Mouse (Mus musculus) hindbrain, embryonic 13.5 days (tissue): ENCODE measurements around the gene Pou5f1. TPM values are rescaled to one million over a fixed set of nuclear protein-coding genes. Genes with fewer than 3 reads are reported as not detected.

Experiments
- ATAC-seq: fragments of 200-750 bp; cut with Nextera tagmentation; 2 replicates; pipeline ENCODE4 v1.8.0; 2017; ENCODE audit warnings: moderate TSS enrichment; ENCODE audit not compliant: low FRiP score
- H3K27ac ChIP-seq: fragments of 300-500 bp; sonication (generic); 2 replicates; pipeline ENCODE4 v1.5.1; 2015; ENCODE audit warnings: inconsistent platforms, mild to moderate bottlenecking, moderate library complexity
- H3K27me3 ChIP-seq: fragments of 300-500 bp; sonication (generic); 2 replicates; pipeline ENCODE4 v1.6.1; 2015; ENCODE audit warnings: mild to moderate bottlenecking, inconsistent platforms
- H3K36me3 ChIP-seq: fragments of 300-500 bp; sonication (generic); 2 replicates; pipeline ENCODE4 v1.6.1; 2015; ENCODE audit warnings: mild to moderate bottlenecking, inconsistent platforms
- H3K4me1 ChIP-seq: fragments of 300-500 bp; sonication (generic); replicated peaks from 2 replicates; pipeline ENCODE4 v1.6.1; 2015; ENCODE audit warnings: inconsistent platforms
- H3K4me2 ChIP-seq: fragments of 300-500 bp; sonication (generic); 2 replicates; pipeline ENCODE4 v1.6.1; 2015; ENCODE audit warnings: inconsistent platforms, mild to moderate bottlenecking, moderate library complexity
- H3K4me3 ChIP-seq: fragments of 300-500 bp; sonication (generic); 2 replicates; pipeline ENCODE4 v1.5.1; 2015; ENCODE audit warnings: mild to moderate bottlenecking, inconsistent platforms
- H3K9ac ChIP-seq: fragments of 300-500 bp; sonication (generic); 2 replicates; pipeline ENCODE4 v1.6.1; 2015; ENCODE audit warnings: mild to moderate bottlenecking, inconsistent platforms
- H3K9me3 ChIP-seq: fragments of 300-500 bp; sonication (generic); 2 replicates; pipeline ENCODE4 v1.6.1; 2016; ENCODE audit warnings: inconsistent platforms
- WGBS: fragments of 180-500 bp; shearing (Covaris S2); methylation state at CpG from one replicate; pipeline ENCODE4 v1.1.7; 2015; 5-methylcytosine and 5-hydroxymethylcytosine counted together
- polyA plus RNA-seq: library from polyadenylated mRNA; unstranded; fragments of >200 nt; fragmentation: Nextera tagmentation; extraction: Ambion mirVana; gene quantifications from 2 replicates; pipeline ENCODE4 v1.2.1, GENCODE M21; 2015

The Pou5f1 gene
- polyA plus RNA-seq, 1 experiment from 2014 or later, result not detected

DNA sequence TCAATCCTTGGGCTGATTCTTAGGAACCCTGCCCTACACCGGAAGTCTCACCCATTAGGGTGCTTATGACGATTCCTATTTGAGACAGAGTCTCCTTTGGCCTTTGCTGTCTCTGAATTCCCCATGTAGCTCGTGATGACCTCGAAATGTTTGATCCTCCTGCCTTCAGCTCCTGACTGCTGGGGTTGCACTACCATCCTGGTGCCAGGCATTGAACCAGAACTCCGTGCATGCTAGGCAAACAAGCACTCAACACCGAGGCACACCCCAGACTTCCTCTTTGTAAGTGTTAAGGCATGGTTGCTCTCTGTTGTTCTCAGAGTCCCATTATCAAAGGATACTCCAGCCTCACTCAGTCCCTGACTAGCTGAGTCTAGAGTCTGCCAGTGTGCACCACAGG is 38.2 kb downstream of the Pou5f1 start:
- H3K27ac ChIP-seq, result peak overlapping the region; percentile 35; the same call in 1 of the 2 replicates
- no peaks in the 10 kb centered on the region for H3K27me3 ChIP-seq
- ATAC-seq, result no peak
- H3K4me2 ChIP-seq, result peak overlapping the region; percentile 36; the same call in 1 of the 2 replicates
- peaks cover 26% of the 10 kb centered on the region for H3K4me1 ChIP-seq
- H3K36me3 ChIP-seq, result no peaks in the 10 kb centered on the region
- H3K9me3 ChIP-seq, result no peaks in the 10 kb centered on the region
- 69% methylated on average over 6 of the region's 6 CpGs for WGBS
- no peak overlapping the region for H3K9ac ChIP-seq
- H3K4me3 ChIP-seq, result no peak overlapping the region

- no peak overlapping the region for H3K4me3 ChIP-seq
- no peaks in the 10 kb centered on the region for H3K27me3 ChIP-seq
- WGBS, result 34% methylated on average over 6 of the region's 6 CpGs
- H3K4me2 ChIP-seq, result no peak overlapping the region
- no peak overlapping the region for H3K27ac ChIP-seq
- no peaks in the 10 kb centered on the region for H3K36me3 ChIP-seq
- peak; percentile 36; the same call in 1 of the 2 replicates for ATAC-seq
- H3K4me1 ChIP-seq, result peaks cover 31% of the 10 kb centered on the region
- H3K9ac ChIP-seq, result no peak overlapping the region
- H3K9me3 ChIP-seq, result no peaks in the 10 kb centered on the region
These were observed 38.9 kb downstream of the Pou5f1 start for GRCm38 (mm10) chr17:35544680-35545079.

GRCm38 (mm10) chr17:35547465-35547864 is 41.6 kb downstream of the Pou5f1 start:
- peaks cover 34% of the 10 kb centered on the region for H3K4me1 ChIP-seq
- H3K9ac ChIP-seq, result no peak overlapping the region
- H3K36me3 ChIP-seq, result no peaks in the 10 kb centered on the region
- no peak overlapping the region for H3K4me3 ChIP-seq
- no peak overlapping the region for H3K4me2 ChIP-seq
- no peaks in the 10 kb centered on the region for H3K27me3 ChIP-seq
- no peak for ATAC-seq
- H3K9me3 ChIP-seq, result no peaks in the 10 kb centered on the region
- no peak overlapping the region for H3K27ac ChIP-seq
- WGBS, result 26% methylated on average over 2 of the region's 2 CpGs

- Histone ChIP-seq H3K4me2 (no peak overlapping the region), H3K9ac (no peak overlapping the region), H3K9me3 (no peaks in the 10 kb centered on the region), H3K27me3 (no peaks in the 10 kb centered on the region), H3K27ac (no peak overlapping the region), H3K4me3 (no peak overlapping the region), H3K4me1 (peaks cover 25% of the 10 kb centered on the region), H3K36me3 (no peaks in the 10 kb centered on the region)
- 16% methylated on average over 5 of the region's 5 CpGs for WGBS
- no peak for ATAC-seq
These were observed 42.8 kb downstream of the Pou5f1 start for GRCm38 (mm10) chr17:35548636-35549035.

GRCm38 (mm10) chr17:35549437-35550142 is 43.8 kb downstream of the Pou5f1 start:
- H3K9ac ChIP-seq, result no peak overlapping the region
- peak overlapping the region; percentile 52; the same call in 1 of the 2 replicates for H3K27ac ChIP-seq
- no peaks in the 10 kb centered on the region for H3K27me3 ChIP-seq
- no peaks in the 10 kb centered on the region for H3K9me3 ChIP-seq
- no peak overlapping the region for H3K4me2 ChIP-seq
- 49% methylated on average over 15 of the region's 15 CpGs for WGBS
- H3K4me3 ChIP-seq, result no peak overlapping the region
- peaks cover 24% of the 10 kb centered on the region for H3K4me1 ChIP-seq
- ATAC-seq, result 0 out of 2 replicates have a peak, but pooled peaks have one; percentile 2
- H3K36me3 ChIP-seq, result no peaks in the 10 kb centered on the region

DNA sequence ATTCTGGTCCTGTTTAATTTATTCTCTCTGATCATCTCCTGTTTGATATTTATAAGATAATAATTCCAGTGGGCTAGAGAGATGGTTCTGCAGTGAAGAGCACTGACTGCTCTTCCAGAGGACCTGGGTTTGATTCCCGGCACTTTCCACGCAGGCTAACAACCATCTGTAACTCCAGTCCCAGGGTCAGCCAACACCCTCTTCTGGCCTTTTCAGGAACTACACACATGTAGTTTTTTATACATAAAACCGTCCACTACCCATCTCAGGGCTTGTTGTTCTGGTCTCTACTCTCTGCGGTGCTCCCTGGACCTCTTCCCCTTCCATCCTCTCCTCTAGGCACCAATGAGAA is 44.3 kb downstream of the Pou5f1 start:
- H3K36me3 ChIP-seq, result no peaks in the 10 kb centered on the region
- 91% methylated on average over 4 of the region's 4 CpGs for WGBS
- H3K9ac ChIP-seq, result no peak overlapping the region
- H3K4me1 ChIP-seq, result peaks cover 24% of the 10 kb centered on the region
- H3K4me3 ChIP-seq, result no peak overlapping the region
- H3K27ac ChIP-seq, result peak overlapping the region; percentile 52; the same call in 1 of the 2 replicates
- H3K9me3 ChIP-seq, result no peaks in the 10 kb centered on the region
- H3K27me3 ChIP-seq, result no peaks in the 10 kb centered on the region
- H3K4me2 ChIP-seq, result no peak overlapping the region
- no peak for ATAC-seq

DNA sequence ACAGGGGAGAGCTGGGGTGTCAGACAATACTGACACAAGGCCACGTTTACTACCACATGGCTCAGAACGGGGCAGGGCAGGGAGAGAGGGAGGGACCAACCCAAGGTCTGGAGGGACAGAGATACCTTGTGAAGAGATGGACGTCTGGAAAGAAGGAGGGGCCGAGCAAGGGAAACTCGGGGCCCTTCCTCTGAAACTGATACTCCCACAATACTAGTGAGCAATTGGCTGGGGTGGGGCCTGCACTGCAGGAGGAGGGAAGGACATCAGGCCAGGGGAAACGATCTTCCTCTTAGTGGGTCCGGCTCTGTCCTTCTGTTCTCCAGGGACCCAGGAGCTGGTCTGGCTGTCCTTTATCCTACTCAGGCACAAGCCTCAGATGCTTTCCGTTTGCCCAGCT is 45.1 kb downstream of the Pou5f1 start:
- Histone ChIP-seq H3K36me3 (no peaks in the 10 kb centered on the region), H3K4me3 (no peak overlapping the region), H3K27me3 (no peaks in the 10 kb centered on the region), H3K9me3 (no peaks in the 10 kb centered on the region), H3K9ac (peak overlapping the region; percentile 5; the same call in 1 of the 2 replicates), H3K4me2 (no peak overlapping the region), H3K27ac (no peak overlapping the region), H3K4me1 (peaks cover 24% of the 10 kb centered on the region)
- no peak for ATAC-seq
- WGBS, result 66% methylated on average over 8 of the region's 8 CpGs

DNA sequence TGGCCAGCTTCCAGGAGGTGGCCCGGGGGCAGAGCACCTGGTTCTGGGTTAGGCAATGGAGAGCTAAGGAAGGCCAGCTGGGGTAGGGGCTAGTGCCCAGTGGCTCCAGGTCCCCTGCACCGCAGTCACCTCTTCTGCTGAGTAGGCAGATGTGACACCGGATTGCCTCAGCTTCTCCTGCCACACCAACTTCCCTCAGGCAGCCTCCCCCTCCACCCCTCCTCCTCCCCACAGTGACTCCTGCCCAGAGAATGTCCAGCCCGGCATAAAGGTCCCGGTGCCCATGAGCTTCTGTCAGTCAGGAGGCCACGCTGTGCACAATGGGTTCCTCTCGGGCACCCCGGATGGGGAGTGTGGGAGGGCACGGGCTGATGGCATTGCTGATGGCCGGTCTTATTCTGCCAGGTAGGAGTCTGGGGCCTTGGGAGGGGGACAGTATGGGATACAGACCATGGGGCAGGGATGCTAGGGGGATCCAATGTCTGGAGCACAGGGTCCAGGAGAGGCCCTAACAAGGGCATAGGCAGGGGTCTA is 46.1 kb downstream of the Pou5f1 start, which contains the start of gene Cdsn:
Gene Cdsn, plus strand, starts transcription at position 248 of the 534 bp plus-strand sequence.
- 76% methylated on average over 10 of the region's 10 CpGs for WGBS
- Histone ChIP-seq H3K27me3 (no peaks in the 10 kb centered on the region), H3K4me3 (no peak within 1 kb of the TSS), H3K9ac (peak within 1 kb of the TSS; percentile 5; the same call in 1 of the 2 replicates), H3K9me3 (no peaks in the 10 kb centered on the region), H3K36me3 (no peaks in the 10 kb centered on the region), H3K27ac (no peak within 1 kb of the TSS), H3K4me1 (peaks cover 14% of the 10 kb centered on the region), H3K4me2 (no peak within 1 kb of the TSS)
- ATAC-seq, result no peak

DNA sequence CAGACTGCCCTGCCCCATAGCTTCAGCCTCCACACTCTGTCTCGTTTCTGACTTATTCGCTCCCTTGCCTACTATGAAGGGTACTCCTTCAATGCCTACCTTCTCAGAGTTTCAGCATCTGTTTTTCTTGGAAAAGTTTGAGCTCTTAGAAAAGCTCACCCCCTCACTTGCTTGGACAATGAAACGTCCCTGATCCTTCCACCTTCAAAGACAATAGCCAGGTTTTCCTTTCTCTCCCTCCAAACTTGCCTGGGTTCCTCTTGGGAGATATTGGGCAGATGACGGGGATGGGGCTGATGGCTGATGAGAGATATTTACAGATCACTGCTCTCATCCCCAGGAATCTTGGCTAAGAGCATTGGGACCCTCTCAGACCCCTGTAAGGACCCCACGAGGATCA is 48.5 kb downstream of the Pou5f1 start:
- WGBS, result 82% methylated on average over 5 of the region's 5 CpGs
- Histone ChIP-seq H3K9me3 (no peaks in the 10 kb centered on the region), H3K27me3 (no peaks in the 10 kb centered on the region), H3K4me1 (peaks cover 7% of the 10 kb centered on the region; the same call in 1 of the 2 replicates), H3K9ac (no peak overlapping the region), H3K4me2 (no peak overlapping the region), H3K27ac (no peak overlapping the region), H3K36me3 (no peaks in the 10 kb centered on the region), H3K4me3 (no peak overlapping the region)
- no peak for ATAC-seq

DNA sequence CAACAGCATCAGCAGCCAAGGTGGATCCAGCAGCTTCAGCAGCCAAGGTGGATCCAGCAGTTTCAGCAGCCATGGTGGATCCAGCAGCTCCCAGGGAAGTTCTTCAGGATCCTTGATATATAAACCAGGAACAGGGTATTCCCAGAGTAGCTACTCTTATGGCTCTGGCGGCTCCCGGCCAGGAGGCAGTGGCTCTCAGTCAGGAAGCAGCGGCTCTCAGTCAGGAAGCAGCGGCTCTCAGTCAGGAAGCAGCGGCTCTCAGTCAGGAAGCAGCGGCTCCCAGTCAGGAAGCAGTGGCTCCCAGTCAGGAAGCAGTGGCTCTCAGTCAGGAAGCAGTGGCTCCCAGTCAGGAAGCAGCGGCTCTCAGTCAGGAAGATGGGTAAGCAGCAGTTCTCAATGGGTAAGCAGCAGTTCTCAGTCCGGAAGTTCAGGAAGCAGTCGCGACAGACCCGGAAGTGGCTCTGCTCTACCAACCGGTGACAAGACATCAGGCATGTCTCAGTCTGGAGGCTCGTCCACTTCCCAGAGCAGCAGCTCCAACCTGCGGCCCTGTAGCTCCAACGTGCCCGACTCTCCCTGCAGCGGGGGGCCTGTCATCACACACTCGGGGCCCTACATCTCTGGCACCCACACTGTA is 49.1 kb downstream of the Pou5f1 start:
- H3K27me3 ChIP-seq, result no peaks in the 10 kb centered on the region
- H3K36me3 ChIP-seq, result no peaks in the 10 kb centered on the region
- H3K4me3 ChIP-seq, result no peak overlapping the region
- 0 out of 2 replicates have a peak, but pooled peaks cover 1% of the 10 kb centered on the region for H3K4me1 ChIP-seq
- no peak overlapping the region for H3K4me2 ChIP-seq
- 95% methylated on average over 18 of the region's 18 CpGs for WGBS
- H3K9me3 ChIP-seq, result no peaks in the 10 kb centered on the region
- no peak for ATAC-seq
- no peak overlapping the region for H3K9ac ChIP-seq
- no peak overlapping the region for H3K27ac ChIP-seq

DNA sequence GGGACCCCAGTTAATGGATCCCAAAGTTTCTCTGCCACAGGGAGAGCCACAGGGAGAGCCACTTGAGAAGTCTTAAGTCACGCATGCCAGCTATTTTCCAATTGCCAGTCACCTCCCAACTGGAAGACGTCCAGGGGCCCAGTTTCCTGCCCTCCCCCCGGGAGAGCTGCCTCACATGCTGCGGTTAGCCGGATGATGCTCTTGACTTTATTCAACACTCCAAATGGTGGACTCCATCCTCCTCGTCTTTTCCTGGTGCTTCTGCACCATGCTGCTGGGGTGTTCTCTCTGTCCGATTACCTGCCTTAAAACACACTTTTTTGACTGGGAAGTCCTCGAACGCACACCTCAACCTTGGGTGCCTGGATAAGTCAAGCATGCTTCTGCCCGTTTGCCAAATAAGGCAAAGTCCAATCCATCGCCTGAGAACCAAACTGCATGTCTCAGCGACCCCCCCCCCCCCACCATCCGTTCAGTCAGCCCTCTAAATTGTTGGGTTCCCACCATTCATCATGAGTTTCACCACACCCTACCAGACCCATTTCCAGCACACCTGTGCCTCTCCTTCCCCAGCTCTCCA is 50.5 kb downstream of the Pou5f1 start:
- Histone ChIP-seq H3K9me3 (no peaks in the 10 kb centered on the region), H3K9ac (no peak overlapping the region), H3K4me2 (no peak overlapping the region), H3K27me3 (no peaks in the 10 kb centered on the region), H3K4me1 (no peaks in the 10 kb centered on the region), H3K4me3 (no peak overlapping the region), H3K27ac (no peak overlapping the region), H3K36me3 (no peaks in the 10 kb centered on the region)
- 88% methylated on average over 13 of the region's 13 CpGs for WGBS
- ATAC-seq, result no peak

- Histone ChIP-seq H3K9ac (no peak overlapping the region), H3K4me3 (no peak overlapping the region), H3K27me3 (no peaks in the 10 kb centered on the region), H3K4me2 (no peak overlapping the region), H3K9me3 (no peaks in the 10 kb centered on the region), H3K36me3 (no peaks in the 10 kb centered on the region), H3K27ac (no peak overlapping the region), H3K4me1 (no peaks in the 10 kb centered on the region)
- 27% methylated on average over 5 of the region's 5 CpGs for whole genome bisulfite sequencing
- ATAC-seq, result no peak
These were observed 51.0 kb downstream of the Pou5f1 start for GRCm38 (mm10) chr17:35556812-35557211.
